Mouse (Mus musculus): Measurements from ENCODE around the gene Gm20812. TPM values are rescaled to one million over a fixed set of nuclear protein-coding genes. Genes with fewer than 3 reads are reported as not detected.
"Not testable (repeated sequence)": the region's sequence is repeated elsewhere in the genome, so short reads cannot be mapped to it uniquely, and the experiment has no call there.

Gene Gm20812
- not detected in 2 replicates for polyA plus RNA-seq (2015; fragmentation: Nextera tagmentation; extraction: Ambion mirVana)

DNA sequence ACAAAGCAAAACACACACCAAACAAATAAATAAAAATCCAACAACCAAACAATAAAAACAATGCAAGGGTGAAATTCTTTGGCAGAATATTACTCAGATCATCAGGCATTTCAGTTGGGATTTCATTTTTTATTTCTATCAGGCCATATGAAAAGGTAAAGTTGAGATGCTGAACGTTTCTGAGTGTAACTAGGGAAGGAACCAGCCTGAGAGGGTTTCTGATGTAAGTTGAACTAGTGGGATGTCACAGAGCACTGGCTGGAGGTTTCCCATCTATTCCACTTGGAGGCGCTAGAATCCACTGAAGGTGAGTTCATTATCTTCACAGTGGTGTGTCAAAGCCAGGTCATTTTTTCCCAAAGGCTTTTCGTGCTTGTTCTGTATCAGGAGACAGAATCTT, at the start of gene Gm20812:
Gene Gm20812, plus strand, starts transcription at position 301 of the 400 bp plus-strand sequence.
- H3K27me3 ChIP-seq (replicated peaks; ENCODE audit: control insufficient read depth, insufficient read depth, low read length); H3K9ac ChIP-seq (replicated peaks; ENCODE audit: low read depth, low read length); H3K4me3 ChIP-seq (replicated peaks; ENCODE audit: low read length); ATAC-seq; H3K36me3 ChIP-seq (ENCODE audit: control insufficient read depth, insufficient read depth); H3K4me2 ChIP-seq (ENCODE audit: low read length); H3K27ac ChIP-seq (ENCODE audit: low read length); H3K4me1 ChIP-seq (replicated peaks; ENCODE audit: control insufficient read depth, insufficient read depth, low read length); H3K9me3 ChIP-seq (ENCODE audit: control insufficient read depth, low read length): not testable (repeated sequence)
- WGBS, result no CpG with 5 or more reads among the region's 3 CpGs

Other genes with a start within 250 kb of the Gm20812 start
- not detected in 2 replicates for gene Gm29554, start 108.0 kb upstream of the Gm20812 start, polyA plus RNA-seq (2015; fragmentation: Nextera tagmentation; extraction: Ambion mirVana)